Mouse (Mus musculus) stomach, postnatal 0 days (tissue): Measurements from ENCODE around the gene Paqr5.

ENCODE experiments used
- CTCF ChIP-seq: IDR thresholded peaks from 2 replicates; pipeline ENCODE4 v1.5.1; 2016; ENCODE audit warnings: antibody characterized with exemption, low read depth, mild to moderate bottlenecking, moderate library complexity
- EP300 ChIP-seq: optimal IDR thresholded peaks from 2 replicates; pipeline ENCODE3; 2016; ENCODE audit warnings: antibody characterized with exemption

DNA sequence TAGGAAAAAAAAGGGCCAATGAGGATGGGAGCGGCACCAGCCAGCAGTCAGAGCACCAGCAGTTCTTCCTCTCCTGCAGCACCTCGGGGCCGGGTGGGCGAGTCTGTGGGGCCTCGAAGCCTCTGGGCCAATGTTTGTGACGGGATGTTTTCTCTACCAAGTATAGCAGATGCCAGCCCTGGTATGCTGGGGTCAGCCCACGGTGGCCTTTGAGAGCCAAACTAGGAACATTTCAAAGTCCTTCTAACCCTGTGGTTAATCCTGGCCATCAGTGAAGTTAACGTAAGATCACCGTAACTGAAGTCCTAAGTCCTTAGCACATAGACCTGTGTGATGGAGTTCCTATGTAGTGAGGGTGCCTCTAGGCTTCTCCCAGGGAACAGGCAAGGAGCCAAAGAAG is 54.6 kb downstream of the Paqr5 start:
- TF ChIP-seq EP300 (no peak), CTCF (no peak)
